Mouse (Mus musculus): ENCODE data around the gene Socs2.

Socs2 gene

GRCm38 (mm10) chr10:95340676-95341075, 76.3 kb downstream of the Socs2 start:
- DNase-seq = peak; percentile 34

GRCm38 (mm10) chr10:95337589-95337988, 79.4 kb downstream of the Socs2 start:
- DNase-seq = peak; percentile 76

GRCm38 (mm10) chr10:95336781-95337544, 80.0 kb downstream of the Socs2 start:
- peak; percentile 96 for DNase-seq
